Mouse (Mus musculus): ENCODE results near the gene Slc3a2. TPM values are rescaled to one million over a fixed set of nuclear protein-coding genes. Genes with fewer than 3 reads are reported as not detected.

The Slc3a2 gene
- polyA plus RNA-seq, 1 experiment: 207 TPM

DNA sequence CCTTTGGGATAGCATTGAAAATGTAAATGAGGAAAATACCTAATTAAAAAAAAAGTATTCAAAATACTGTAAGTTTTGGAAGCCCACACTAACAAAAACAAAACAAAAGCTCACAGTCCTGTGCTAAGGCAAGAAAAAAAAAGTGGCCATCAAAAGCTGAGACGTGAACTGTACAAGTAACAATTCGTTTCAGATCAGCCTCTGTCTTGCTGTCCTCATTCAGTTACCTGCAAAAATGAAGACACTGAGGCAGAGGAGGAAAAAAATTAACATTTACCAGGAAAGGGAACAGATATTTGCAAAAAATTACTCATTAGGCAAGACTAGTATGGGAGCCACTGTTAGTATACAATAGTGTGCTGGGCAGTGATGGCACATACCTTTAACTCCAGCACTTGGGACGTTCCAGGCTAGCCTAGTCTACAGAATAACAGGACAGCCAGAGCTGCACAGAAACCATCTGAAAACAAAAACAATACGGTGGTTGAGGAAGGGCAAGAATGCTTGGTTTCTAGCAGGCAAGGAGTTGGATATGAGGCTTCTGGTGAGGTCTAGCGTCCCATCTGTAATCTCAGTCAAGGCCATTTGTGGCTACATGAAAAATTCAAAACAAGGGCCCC lies 4.4 kb upstream of the Slc3a2 start:
- TF ChIP-seq CEBPB (IDR thresholded peaks at IDR 0.05; ENCODE audit: low read depth) (no peak), FOSL1 (IDR thresholded peaks at IDR 0.05; ENCODE audit: insufficient read depth, low read length, poor library complexity, severe bottlenecking) (no peak), MAX (IDR thresholded peaks at IDR 0.05) (peak; percentile 6)
- Histone ChIP-seq H3K79me3 (ENCODE audit: low read depth) (peaks cover 27% of the 10 kb centered on the region), H3K36me3 (ENCODE audit: control insufficient read depth, insufficient read depth) (peaks cover 32% of the 10 kb centered on the region), H3K4me3 (ENCODE audit: insufficient read depth, poor library complexity, severe bottlenecking) (no peak overlapping the region), H3ac (ENCODE audit: control insufficient read depth, insufficient read length, low read depth) (no peak overlapping the region), H3K79me2 (ENCODE audit: control insufficient read depth, insufficient read depth) (peaks cover 39% of the 10 kb centered on the region), H3K27me3 (ENCODE audit: control insufficient read depth, insufficient read depth, insufficient read length) (no peaks in the 10 kb centered on the region)

- TF ChIP-seq MAX (IDR thresholded peaks at IDR 0.05) (peak; percentile 3), CEBPB (IDR thresholded peaks at IDR 0.05; ENCODE audit: low read depth) (no peak)
- no peaks in the 10 kb centered on the region for H3K27me3 ChIP-seq (ENCODE audit: control insufficient read depth, insufficient read depth, insufficient read length)
- no peak overlapping the region for H3ac ChIP-seq (ENCODE audit: control insufficient read depth, insufficient read length, low read depth)
- no peak overlapping the region for H3K4me3 ChIP-seq (ENCODE audit: insufficient read depth, poor library complexity, severe bottlenecking)
- peaks cover 35% of the 10 kb centered on the region for H3K79me3 ChIP-seq (ENCODE audit: low read depth)
- H3K79me2 ChIP-seq (ENCODE audit: control insufficient read depth, insufficient read depth): peaks cover 48% of the 10 kb centered on the region
- H3K36me3 ChIP-seq (ENCODE audit: control insufficient read depth, insufficient read depth): peaks cover 32% of the 10 kb centered on the region
Measured at GRCm38 (mm10) chr19:8726609-8727390, 3.6 kb upstream of the Slc3a2 start.

GRCm38 (mm10) chr19:8725081-8725613 lies 2.0 kb upstream of the Slc3a2 start:
- Histone ChIP-seq H3K79me2 (ENCODE audit: control insufficient read depth, insufficient read depth) (peaks cover 64% of the 10 kb centered on the region), H3K4me3 (ENCODE audit: insufficient read depth, poor library complexity, severe bottlenecking) (peak overlapping the region; percentile 93), H3K27me3 (ENCODE audit: control insufficient read depth, insufficient read depth, insufficient read length) (no peaks in the 10 kb centered on the region), H3K36me3 (ENCODE audit: control insufficient read depth, insufficient read depth) (peaks cover 33% of the 10 kb centered on the region), H3K79me3 (ENCODE audit: low read depth) (peaks cover 51% of the 10 kb centered on the region), H3ac (ENCODE audit: control insufficient read depth, insufficient read length, low read depth) (peak overlapping the region; percentile 94)
- TF ChIP-seq CEBPB (IDR thresholded peaks at IDR 0.05; ENCODE audit: low read depth): no peak
- TF ChIP-seq CTCF (IDR thresholded peaks at IDR 0.05; ENCODE audit: control insufficient read depth, insufficient read depth, insufficient read length): no peak
- TF ChIP-seq MYOD1 (IDR thresholded peaks at IDR 0.05; ENCODE audit: control insufficient read depth, insufficient read length, low read depth): no peak
- no peak for TF ChIP-seq FOSL1 (IDR thresholded peaks at IDR 0.05; ENCODE audit: insufficient read depth, low read length, poor library complexity, severe bottlenecking)
- no peak for TF ChIP-seq MYOG (IDR thresholded peaks at IDR 0.05; ENCODE audit: control insufficient read depth, extremely low read depth, insufficient read length)
- no peak for TF ChIP-seq MAX (IDR thresholded peaks at IDR 0.05)
- no peak for TF ChIP-seq USF1 (IDR thresholded peaks at IDR 0.05; ENCODE audit: low read depth)

DNA sequence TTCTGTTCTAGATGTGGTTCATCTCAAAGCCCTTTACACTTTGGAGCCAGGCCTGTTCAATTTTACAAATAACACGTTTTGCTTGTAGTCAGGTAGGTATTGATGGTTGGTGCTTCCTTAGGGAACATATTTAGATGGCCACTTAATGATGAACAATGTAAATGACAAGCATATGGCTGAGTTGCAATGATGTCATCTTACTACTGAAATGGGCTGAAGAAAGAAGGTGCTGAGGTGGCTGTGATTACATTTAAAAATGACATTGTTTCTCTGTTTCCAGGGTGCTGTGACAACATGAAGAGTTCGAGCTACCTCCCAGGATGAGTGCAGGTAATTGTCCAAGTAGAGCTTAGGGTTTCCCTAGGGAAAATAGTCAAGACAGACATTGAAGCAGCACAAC lies 1.2 kb upstream of the Slc3a2 start:
- TF ChIP-seq MAX (IDR thresholded peaks at IDR 0.05) (no peak), MYOD1 (IDR thresholded peaks at IDR 0.05; ENCODE audit: control insufficient read depth, insufficient read length, low read depth) (no peak), USF1 (IDR thresholded peaks at IDR 0.05; ENCODE audit: low read depth) (no peak), CEBPB (IDR thresholded peaks at IDR 0.05; ENCODE audit: low read depth) (no peak), FOSL1 (IDR thresholded peaks at IDR 0.05; ENCODE audit: insufficient read depth, low read length, poor library complexity, severe bottlenecking) (no peak), MYOG (IDR thresholded peaks at IDR 0.05; ENCODE audit: control insufficient read depth, extremely low read depth, insufficient read length) (no peak), CTCF (IDR thresholded peaks at IDR 0.05; ENCODE audit: control insufficient read depth, insufficient read depth, insufficient read length) (no peak)

GRCm38 (mm10) chr19:8723574-8724346 lies 591 bp upstream of the Slc3a2 start:
- peak overlapping the region; percentile 94 for H3ac ChIP-seq (ENCODE audit: control insufficient read depth, insufficient read length, low read depth)
- peak overlapping the region; percentile 93 for H3K4me3 ChIP-seq (ENCODE audit: insufficient read depth, poor library complexity, severe bottlenecking)
- TF ChIP-seq MYOG (IDR thresholded peaks at IDR 0.05; ENCODE audit: control insufficient read depth, extremely low read depth, insufficient read length): no peak
- H3K27me3 ChIP-seq (ENCODE audit: control insufficient read depth, insufficient read depth, insufficient read length): no peaks in the 10 kb centered on the region
- peaks cover 38% of the 10 kb centered on the region for H3K36me3 ChIP-seq (ENCODE audit: control insufficient read depth, insufficient read depth)
- H3K79me2 ChIP-seq (ENCODE audit: control insufficient read depth, insufficient read depth): peaks cover 74% of the 10 kb centered on the region
- peaks cover 54% of the 10 kb centered on the region for H3K79me3 ChIP-seq (ENCODE audit: low read depth)

More for the DNA sequence above, 1.2 kb upstream of the Slc3a2 start:
- Histone ChIP-seq H3K36me3 (ENCODE audit: control insufficient read depth, insufficient read depth) (peaks cover 38% of the 10 kb centered on the region), H3ac (ENCODE audit: control insufficient read depth, insufficient read length, low read depth) (peak overlapping the region; percentile 94), H3K79me2 (ENCODE audit: control insufficient read depth, insufficient read depth) (peaks cover 70% of the 10 kb centered on the region), H3K27me3 (ENCODE audit: control insufficient read depth, insufficient read depth, insufficient read length) (no peaks in the 10 kb centered on the region), H3K4me3 (ENCODE audit: insufficient read depth, poor library complexity, severe bottlenecking) (peak overlapping the region; percentile 93), H3K79me3 (ENCODE audit: low read depth) (peaks cover 53% of the 10 kb centered on the region)
